Mouse (Mus musculus): Measurements from ENCODE around the gene Kcnq5.
"Not testable (repeated sequence)": the region's sequence is repeated elsewhere in the genome, so short reads cannot be mapped to it uniquely, and the experiment has no call there.

The Kcnq5 gene

GRCm38 (mm10) chr1:21460941-21461689 is 500.6 kb downstream of the Kcnq5 start:
- DNase-seq, result peak; percentile 79

- no peak for DNase-seq
Measured at GRCm38 (mm10) chr1:21458581-21458980, 503.2 kb downstream of the Kcnq5 start.

DNA sequence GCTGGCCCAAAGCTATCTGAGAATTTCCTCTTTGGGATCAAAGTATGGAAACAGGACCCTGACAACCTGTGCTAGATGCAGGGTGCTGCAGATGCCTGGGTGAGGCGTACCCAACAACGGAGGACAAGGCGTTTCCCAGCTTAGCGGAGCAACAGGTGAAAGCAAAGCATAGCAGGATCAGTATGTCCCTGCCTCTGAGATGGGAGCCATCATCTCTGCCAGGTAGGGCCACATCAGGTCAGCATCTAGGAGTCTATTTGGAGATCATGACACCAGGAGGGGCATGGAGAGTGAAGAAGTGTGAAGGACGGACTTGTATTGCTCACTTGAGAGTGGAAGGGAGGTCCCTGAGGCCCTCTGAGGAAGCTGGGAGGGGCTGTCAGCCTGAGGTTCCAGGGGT is 505.8 kb downstream of the Kcnq5 start:
- no peak for DNase-seq

DNA sequence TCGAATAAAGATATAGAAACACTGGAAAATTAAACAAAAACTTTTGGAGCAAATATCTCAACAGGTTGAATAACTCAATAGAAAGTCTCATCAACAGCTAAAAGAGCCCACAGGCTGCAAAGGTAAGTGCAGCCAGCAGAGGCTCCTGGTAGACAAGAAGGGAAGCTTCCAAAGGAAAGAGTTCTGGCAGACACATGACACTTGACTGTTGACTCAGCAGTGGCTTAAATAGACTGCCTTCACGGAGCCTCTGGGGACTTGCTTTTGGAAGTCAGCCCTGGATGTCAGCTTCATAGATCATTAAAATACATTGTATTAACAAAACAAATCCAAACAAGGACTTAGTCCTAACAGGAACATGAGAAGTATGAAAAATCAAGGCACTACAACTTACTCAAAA is 513.5 kb downstream of the Kcnq5 start:
- no peak for DNase-seq

DNA sequence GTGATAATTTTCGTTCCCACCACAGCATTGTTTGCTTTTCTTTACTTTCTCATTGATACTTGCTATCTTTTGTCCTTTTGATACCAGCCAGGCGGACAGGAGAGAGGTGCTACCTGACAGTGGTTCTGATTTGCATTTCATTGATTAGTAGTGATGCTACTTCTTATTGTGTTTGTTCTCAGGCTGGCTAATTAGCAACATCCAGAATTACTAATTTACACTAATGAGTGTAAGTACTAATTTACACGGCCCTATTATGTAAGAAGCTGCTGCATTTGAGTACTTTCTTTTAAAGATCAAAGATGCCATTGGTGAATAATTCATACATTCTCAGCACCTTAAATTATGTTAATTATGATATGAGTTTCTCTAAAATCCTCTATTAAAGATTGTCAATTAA is 525.0 kb downstream of the Kcnq5 start:
- DNase-seq, result no peak

- no peak for DNase-seq
Measured at GRCm38 (mm10) chr1:21434853-21435252, 526.9 kb downstream of the Kcnq5 start.

DNA sequence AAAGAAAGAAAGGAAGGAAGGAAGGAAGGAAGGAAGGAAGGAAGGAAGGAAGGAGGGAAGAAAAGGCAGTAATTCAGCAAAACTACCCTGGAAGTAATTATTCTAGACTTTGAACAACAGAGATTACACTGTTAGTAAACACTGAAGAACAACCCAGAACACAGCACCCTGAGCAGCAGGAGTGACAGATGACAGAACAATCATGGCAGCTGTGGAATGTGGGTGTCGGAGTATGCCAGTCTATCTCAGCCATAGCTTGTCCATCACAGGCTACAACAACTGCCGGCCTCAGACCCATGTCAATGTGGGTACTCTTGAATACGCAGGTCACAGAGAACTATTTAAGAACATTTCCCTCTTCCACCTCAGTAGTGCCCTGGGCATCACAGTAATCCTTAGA is 530.1 kb downstream of the Kcnq5 start:
- DNase-seq, result no peak

DNA sequence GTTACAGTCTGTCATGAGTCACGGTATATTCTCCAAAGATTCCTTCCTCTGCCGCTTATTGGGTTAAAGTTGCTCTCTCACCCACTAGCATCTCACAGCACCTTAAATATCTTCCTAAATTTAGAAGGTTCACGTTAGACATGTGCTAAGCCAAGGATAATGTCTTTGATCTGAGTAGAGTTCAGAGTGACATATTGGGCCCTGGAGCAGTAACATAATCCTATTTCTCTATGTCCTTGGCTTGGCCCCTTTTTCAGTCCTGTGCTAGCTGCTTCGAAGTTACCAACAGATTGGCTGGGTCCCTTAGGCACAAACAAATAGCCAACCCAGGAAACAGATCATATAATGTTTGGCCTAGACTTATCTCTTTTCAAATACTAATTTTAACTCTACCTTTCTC is 533.7 kb downstream of the Kcnq5 start:
- DNase-seq, result no peak

DNA sequence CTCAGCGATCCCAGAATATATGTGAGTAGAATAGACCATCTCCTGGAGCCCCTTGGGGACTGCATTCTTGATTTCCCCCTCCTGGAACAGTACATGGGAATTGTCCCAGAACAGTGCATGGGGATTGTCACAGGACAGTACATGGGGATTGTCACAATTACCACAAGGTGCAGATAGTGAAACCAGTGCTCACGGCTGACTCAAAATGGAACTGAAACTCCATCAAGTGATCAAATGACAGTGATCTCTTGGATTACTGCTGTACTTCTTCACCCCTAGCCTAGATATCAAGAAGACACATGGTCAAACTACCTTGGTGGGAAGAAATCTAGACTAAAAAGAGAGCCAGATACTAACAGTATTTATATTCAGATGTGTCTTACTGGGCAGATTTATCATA is 536.1 kb downstream of the Kcnq5 start:
- DNase-seq, result no peak

DNA sequence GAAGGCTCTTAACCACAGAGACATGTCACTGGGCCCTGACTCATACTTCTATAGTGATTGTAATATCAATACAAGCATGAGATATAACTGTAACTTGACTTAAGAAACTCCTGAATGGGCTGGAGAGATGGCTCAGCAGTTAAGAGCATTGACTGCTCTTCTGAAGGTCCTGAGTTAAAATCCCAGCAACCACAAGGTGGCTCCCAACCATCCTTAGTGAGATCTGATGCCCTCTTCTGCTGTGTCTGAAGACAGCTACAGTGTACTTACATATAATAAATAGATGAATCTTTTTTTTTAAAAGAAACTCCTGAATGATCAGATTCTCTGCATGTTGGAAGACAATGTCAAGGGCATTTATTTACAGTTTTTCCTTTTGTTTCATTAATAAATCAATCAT is 542.4 kb downstream of the Kcnq5 start:
- DNase-seq, result peak; percentile 32

GRCm38 (mm10) chr1:21412197-21412555 is 549.6 kb downstream of the Kcnq5 start:
- DNase-seq, result no peak

DNA sequence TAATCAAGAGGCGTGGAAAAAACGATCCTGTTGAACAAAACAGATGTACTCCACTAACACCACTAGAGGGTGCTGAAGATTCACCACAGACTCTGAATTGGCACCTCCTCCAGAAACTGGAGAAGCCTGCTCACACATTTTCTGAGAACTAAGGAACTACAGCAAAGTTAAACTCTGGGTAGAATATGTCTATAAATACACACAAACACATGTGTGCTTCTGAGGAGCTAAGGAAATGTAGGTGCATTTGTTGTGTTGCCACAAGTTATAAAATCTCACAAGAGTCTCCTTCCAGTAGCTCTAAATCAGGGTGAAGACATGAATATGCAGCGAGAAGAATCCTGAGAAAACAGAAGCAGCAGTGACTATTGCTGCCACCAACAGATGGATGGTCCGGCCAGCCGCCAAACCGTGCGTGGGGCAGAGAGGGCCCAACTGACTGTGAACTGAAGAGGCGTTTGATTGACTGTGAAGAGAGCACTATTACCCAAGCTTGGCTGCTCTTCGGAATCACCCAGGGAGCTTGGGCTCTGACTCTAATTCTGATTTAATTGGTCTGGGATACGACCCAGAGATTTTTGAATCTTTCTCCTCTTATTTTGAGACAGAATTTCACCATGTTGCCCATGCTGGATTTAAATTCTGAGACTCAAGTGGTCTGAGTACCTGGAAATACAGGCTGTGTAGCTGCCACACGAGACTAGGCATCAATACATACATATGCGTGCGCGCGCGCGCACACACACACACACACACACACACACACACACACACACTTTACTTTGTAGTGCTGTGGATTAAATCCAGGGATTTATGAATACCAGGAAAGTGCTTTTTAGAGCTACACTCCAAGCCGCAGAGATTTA is 550.2 kb downstream of the Kcnq5 start:
- DNase-seq, result peak; percentile 82

DNA sequence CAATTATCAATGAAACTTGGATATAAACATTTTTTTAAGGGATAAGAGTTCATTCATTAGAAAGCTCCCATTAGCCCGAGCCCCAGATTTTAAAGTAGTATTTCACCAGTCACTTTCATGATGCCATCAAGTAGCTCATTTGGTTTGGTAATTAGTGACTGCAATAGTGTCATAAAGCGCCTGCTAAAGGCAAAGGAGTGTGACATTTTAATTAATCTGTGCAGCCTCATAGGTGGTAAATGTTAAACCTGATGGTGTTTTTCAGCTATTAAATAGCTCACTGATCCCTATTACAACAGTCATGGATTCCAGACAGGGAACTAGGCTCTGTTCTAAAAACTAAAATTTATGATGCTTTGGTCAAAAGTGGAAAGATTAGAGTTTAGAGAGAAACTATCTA is 554.5 kb downstream of the Kcnq5 start:
- no peak for DNase-seq

GRCm38 (mm10) chr1:21402804-21403203 is 558.9 kb downstream of the Kcnq5 start:
- DNase-seq, result no peak

- no peak for DNase-seq
Measured at GRCm38 (mm10) chr1:21391138-21391671, 570.5 kb downstream of the Kcnq5 start.

DNA sequence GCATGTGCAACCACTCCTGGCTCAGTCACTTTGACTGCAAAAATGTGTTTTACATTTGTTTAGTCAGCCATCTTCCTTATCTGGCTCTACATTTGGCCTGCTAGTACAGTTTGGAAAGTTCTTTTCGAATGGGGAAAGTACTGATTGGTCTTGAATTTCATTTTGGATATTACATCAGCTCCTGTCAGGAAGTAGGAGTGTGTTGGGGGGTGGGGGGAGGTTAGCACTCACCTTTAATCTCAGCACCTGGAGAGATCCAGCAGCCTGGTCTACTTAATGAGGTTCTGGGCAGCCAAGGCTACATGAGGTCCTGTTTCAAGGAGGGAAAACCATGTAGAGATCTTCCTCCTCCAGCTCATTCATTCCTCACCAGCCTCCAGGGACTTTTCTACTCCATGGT is 578.5 kb downstream of the Kcnq5 start, which contains the start of gene Khdc1b:
Gene Khdc1b, plus strand, starts transcription at position 301 of the 400 bp plus-strand sequence.
- no peak for DNase-seq

DNA sequence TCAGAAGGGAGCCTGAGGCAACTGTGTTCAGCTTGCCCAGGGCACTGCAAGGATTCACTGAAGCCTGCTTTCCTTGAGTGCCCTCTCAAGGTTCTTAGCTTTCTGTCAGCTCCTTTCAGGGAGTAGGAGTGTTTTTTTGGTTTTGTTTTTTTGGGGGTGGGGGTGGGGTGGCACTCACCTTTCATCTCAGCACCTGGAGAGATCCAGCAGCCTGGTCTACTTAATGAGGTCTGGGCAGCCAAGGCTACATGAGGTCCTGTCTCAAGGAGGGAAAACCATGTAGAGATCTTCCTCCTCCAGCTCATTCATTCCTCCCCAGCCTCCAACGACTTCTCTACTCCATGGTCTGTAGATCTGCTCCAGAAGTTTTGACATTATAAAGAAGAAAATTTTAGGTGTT is 593.7 kb downstream of the Kcnq5 start, which contains the start of gene Khdc1c:
Gene Khdc1c, plus strand, starts transcription at position 301 of the 400 bp plus-strand sequence.
- not testable (repeated sequence) for DNase-seq

- no peak for DNase-seq
Measured at GRCm38 (mm10) chr1:21349341-21349740, 612.4 kb downstream of the Kcnq5 start, which contains the start of gene Khdc1a. Gene Khdc1a (plus strand): TSS chr1:21349641.
